Mouse (Mus musculus) limb, embryonic 12.5 days (tissue): ENCODE results near the gene Entpd7. TPM values are rescaled to one million over a fixed set of nuclear protein-coding genes. Genes with fewer than 3 reads are reported as not detected.

Experiments
- ATAC-seq: fragments of 200-750 bp; cut with Nextera tagmentation; 2 replicates; pipeline ENCODE4 v1.8.0; 2017; ENCODE audit warnings: low read depth, moderate TSS enrichment; ENCODE audit not compliant: insufficient number of reproducible peaks, insufficient read depth, low FRiP score, low TSS enrichment
- H3K27ac ChIP-seq: fragments of 300-500 bp; sonication (generic); 2 replicates; pipeline ENCODE4 v1.5.1; 2016; ENCODE audit warnings: mild to moderate bottlenecking, moderate library complexity
- H3K27me3 ChIP-seq: fragments of 300-500 bp; sonication (generic); 2 replicates; pipeline ENCODE4 v1.6.1; 2016; ENCODE audit warnings: mild to moderate bottlenecking, moderate library complexity
- H3K36me3 ChIP-seq: fragments of 300-500 bp; sonication (generic); 2 replicates; pipeline ENCODE4 v1.6.1; 2016; ENCODE audit warnings: mild to moderate bottlenecking, moderate library complexity
- H3K4me1 ChIP-seq: fragments of 300-500 bp; sonication (generic); replicated peaks from 2 replicates; pipeline ENCODE4 v1.6.1; 2016
- H3K4me2 ChIP-seq: fragments of 300-500 bp; sonication (generic); 2 replicates; pipeline ENCODE4 v1.6.1; 2016; ENCODE audit warnings: mild to moderate bottlenecking, moderate library complexity
- H3K4me3 ChIP-seq: fragments of 300-500 bp; sonication (generic); replicated peaks from 2 replicates; pipeline ENCODE4 v1.5.1; 2016; ENCODE audit warnings: mild to moderate bottlenecking
- H3K9ac ChIP-seq: fragments of 300-500 bp; sonication (generic); replicated peaks from 2 replicates; pipeline ENCODE4 v1.6.1; 2016; ENCODE audit warnings: mild to moderate bottlenecking, moderate library complexity
- H3K9me3 ChIP-seq: fragments of 300-500 bp; sonication (generic); 2 replicates; pipeline ENCODE4 v1.6.1; 2016; ENCODE audit warnings: mild to moderate bottlenecking, moderate library complexity
- whole genome bisulfite sequencing: fragments of 180-500 bp; shearing (Covaris S2); methylation state at CpG from one replicate; pipeline ENCODE4 v1.1.7; 2016; 5-methylcytosine and 5-hydroxymethylcytosine counted together
- polyA plus RNA-seq: library from polyadenylated mRNA; unstranded; fragments of >200 nt; fragmentation: Nextera tagmentation; extraction: Ambion mirVana; gene quantifications from 2 replicates; pipeline ENCODE4 v1.2.1, GENCODE M21; 2016

Gene Entpd7
- 10.5 and 11.6 TPM in 2 replicates for polyA plus RNA-seq

GRCm38 (mm10) chr19:43689419-43690246, at the start of gene Entpd7:
Gene Entpd7 (plus strand): TSS chr19:43689672.
- under 1% methylated on average over 60 of the region's 60 CpGs for WGBS

DNA sequence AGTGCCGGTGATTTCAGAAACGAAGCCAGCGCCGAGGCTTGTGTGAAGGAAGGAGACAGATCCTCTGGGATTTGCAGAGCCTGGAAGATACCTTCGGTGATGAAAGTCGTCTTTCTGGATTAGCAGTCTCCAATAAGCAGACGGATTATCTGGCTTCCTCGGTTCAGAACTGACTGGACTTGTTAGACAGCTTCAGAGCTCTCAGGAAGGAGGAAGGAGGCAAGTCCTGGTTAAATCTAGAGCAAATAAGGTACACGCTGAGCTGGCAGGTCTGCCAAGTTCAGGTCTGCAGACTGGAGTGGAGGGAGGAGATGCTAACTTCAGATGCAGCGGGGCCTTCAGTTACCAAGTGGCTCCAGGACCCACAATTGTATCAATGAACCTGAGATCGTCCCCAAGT, 47.6 kb upstream of the Entpd7 start:
- no peaks in the 10 kb centered on the region for H3K4me1 ChIP-seq
- no peak overlapping the region for H3K4me2 ChIP-seq
- H3K27me3 ChIP-seq: peaks cover 16% of the 10 kb centered on the region
- no peaks in the 10 kb centered on the region for H3K36me3 ChIP-seq
- 73% methylated on average over 11 of the region's 11 CpGs for WGBS
- no peak overlapping the region for H3K4me3 ChIP-seq
- H3K27ac ChIP-seq: no peak overlapping the region
- no peaks in the 10 kb centered on the region for H3K9me3 ChIP-seq
- no peak overlapping the region for H3K9ac ChIP-seq
- no peak for ATAC-seq

More at GRCm38 (mm10) chr19:43689419-43690246, at the start of gene Entpd7:
- Histone ChIP-seq H3K4me2 (peak within 1 kb of the TSS; percentile 84), H3K4me3 (peak within 1 kb of the TSS; percentile 75), H3K27ac (peak within 1 kb of the TSS; percentile 56; the same call in 1 of the 2 replicates), H3K4me1 (peaks cover 14% of the 10 kb centered on the region; the same call in 1 of the 2 replicates), H3K9ac (peak within 1 kb of the TSS; percentile 73), H3K9me3 (no peaks in the 10 kb centered on the region), H3K36me3 (peaks cover 8% of the 10 kb centered on the region), H3K27me3 (0 out of 2 replicates have a peak, but pooled peaks cover 4% of the 10 kb centered on the region)
- peak; percentile 98 for ATAC-seq

DNA sequence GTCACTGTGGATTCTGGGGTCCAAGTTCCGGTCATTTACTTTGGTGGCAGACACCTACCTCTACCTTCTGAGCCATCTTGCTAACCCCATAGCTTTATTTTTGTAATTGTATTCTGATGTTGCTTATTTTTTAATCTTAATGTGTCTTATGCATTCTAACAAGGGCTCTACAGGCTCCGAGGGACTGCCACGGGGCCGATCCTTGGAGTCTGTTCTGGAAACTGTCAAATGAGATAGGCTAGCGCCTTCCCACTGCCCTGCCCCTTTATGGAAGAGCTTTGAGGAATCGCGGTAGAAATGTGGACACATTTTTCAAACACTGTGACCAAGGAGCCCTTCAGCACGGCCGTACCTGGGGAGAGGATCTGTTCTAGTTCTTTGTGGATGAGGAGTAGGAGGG, 46.6 kb upstream of the Entpd7 start:
- Histone ChIP-seq H3K4me3 (no peak overlapping the region), H3K27ac (no peak overlapping the region), H3K4me1 (no peaks in the 10 kb centered on the region), H3K27me3 (peaks cover 16% of the 10 kb centered on the region), H3K36me3 (no peaks in the 10 kb centered on the region), H3K4me2 (no peak overlapping the region), H3K9me3 (no peaks in the 10 kb centered on the region), H3K9ac (no peak overlapping the region)
- 79% methylated on average over 9 of the region's 9 CpGs for WGBS
- ATAC-seq: no peak

GRCm38 (mm10) chr19:43645508-43645907, 44.0 kb upstream of the Entpd7 start:
- no peaks in the 10 kb centered on the region for H3K4me1 ChIP-seq
- peaks cover 14% of the 10 kb centered on the region for H3K27me3 ChIP-seq
- no peak overlapping the region for H3K4me3 ChIP-seq
- WGBS: 88% methylated on average over 9 of the region's 9 CpGs
- no peak overlapping the region for H3K9ac ChIP-seq
- no peak overlapping the region for H3K4me2 ChIP-seq
- H3K36me3 ChIP-seq: no peaks in the 10 kb centered on the region
- no peak for ATAC-seq
- no peaks in the 10 kb centered on the region for H3K9me3 ChIP-seq
- H3K27ac ChIP-seq: no peak overlapping the region

- H3K4me2 ChIP-seq: no peak overlapping the region
- H3K4me3 ChIP-seq: no peak overlapping the region
- no peak overlapping the region for H3K27ac ChIP-seq
- no peaks in the 10 kb centered on the region for H3K4me1 ChIP-seq
- H3K27me3 ChIP-seq: peaks cover 12% of the 10 kb centered on the region
- H3K9me3 ChIP-seq: no peaks in the 10 kb centered on the region
- no peak overlapping the region for H3K9ac ChIP-seq
- WGBS: 56% methylated on average over 7 of the region's 7 CpGs
- ATAC-seq: no peak
- no peaks in the 10 kb centered on the region for H3K36me3 ChIP-seq
These were observed 42.6 kb upstream of the Entpd7 start for GRCm38 (mm10) chr19:43646852-43647251.

DNA sequence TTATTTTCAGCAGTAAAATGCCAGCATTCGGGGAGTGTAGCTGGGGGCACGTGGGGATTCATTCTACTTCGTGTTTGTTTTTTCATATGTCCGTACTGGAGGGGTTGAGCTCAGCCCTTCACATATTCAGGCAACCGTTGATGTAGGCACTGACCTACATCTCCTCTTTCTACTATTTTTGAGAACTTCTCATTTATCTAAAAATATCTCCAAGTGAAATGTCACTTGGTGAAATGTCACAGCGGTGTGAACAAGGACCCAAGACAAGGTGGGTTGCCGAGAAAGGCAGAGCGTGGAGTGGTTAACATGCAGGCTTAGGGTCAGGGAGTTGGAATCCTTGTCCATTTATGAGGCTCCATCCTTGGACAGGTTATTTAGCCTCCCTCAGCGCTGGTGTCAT, 42.2 kb upstream of the Entpd7 start:
- no peak for ATAC-seq
- H3K9me3 ChIP-seq: no peaks in the 10 kb centered on the region
- H3K27me3 ChIP-seq: peaks cover 13% of the 10 kb centered on the region
- H3K4me2 ChIP-seq: no peak overlapping the region
- H3K4me1 ChIP-seq: no peaks in the 10 kb centered on the region
- H3K36me3 ChIP-seq: no peaks in the 10 kb centered on the region
- 90% methylated on average over 9 of the region's 9 CpGs for WGBS
- H3K4me3 ChIP-seq: no peak overlapping the region
- no peak overlapping the region for H3K9ac ChIP-seq
- H3K27ac ChIP-seq: no peak overlapping the region

DNA sequence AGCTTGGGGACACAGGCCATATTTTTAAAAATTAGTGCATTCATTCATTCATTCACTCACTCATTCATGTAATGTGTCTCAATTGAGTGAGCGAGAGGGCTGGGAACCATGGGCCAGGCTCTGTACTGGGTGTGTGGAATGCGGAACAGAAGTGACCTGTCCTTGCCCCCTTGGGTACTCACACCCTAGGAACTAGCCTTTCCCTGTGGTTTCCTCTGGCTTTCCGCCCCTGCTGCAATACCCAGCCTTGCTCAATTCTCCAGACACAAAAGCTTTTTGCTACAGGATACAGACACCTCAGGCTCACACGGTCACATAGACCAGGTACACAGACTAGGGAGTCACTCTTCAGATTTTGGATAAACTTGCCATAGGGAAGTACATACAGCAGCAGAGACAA, 41.1 kb upstream of the Entpd7 start:
- Histone ChIP-seq H3K36me3 (no peaks in the 10 kb centered on the region), H3K4me3 (no peak overlapping the region), H3K9ac (no peak overlapping the region), H3K27ac (no peak overlapping the region), H3K9me3 (no peaks in the 10 kb centered on the region), H3K27me3 (peaks cover 20% of the 10 kb centered on the region), H3K4me1 (peaks cover 7% of the 10 kb centered on the region), H3K4me2 (no peak overlapping the region)
- no peak for ATAC-seq
- WGBS: 91% methylated on average over 4 of the region's 4 CpGs

GRCm38 (mm10) chr19:43651241-43651785, 38.2 kb upstream of the Entpd7 start:
- H3K4me3 ChIP-seq: no peak overlapping the region
- 39% methylated on average over 8 of the region's 8 CpGs for WGBS
- H3K27ac ChIP-seq: no peak overlapping the region
- ATAC-seq: no peak
- peaks cover 14% of the 10 kb centered on the region for H3K4me1 ChIP-seq
- no peaks in the 10 kb centered on the region for H3K9me3 ChIP-seq
- H3K27me3 ChIP-seq: peaks cover 37% of the 10 kb centered on the region
- no peak overlapping the region for H3K9ac ChIP-seq
- no peak overlapping the region for H3K4me2 ChIP-seq
- no peaks in the 10 kb centered on the region for H3K36me3 ChIP-seq

DNA sequence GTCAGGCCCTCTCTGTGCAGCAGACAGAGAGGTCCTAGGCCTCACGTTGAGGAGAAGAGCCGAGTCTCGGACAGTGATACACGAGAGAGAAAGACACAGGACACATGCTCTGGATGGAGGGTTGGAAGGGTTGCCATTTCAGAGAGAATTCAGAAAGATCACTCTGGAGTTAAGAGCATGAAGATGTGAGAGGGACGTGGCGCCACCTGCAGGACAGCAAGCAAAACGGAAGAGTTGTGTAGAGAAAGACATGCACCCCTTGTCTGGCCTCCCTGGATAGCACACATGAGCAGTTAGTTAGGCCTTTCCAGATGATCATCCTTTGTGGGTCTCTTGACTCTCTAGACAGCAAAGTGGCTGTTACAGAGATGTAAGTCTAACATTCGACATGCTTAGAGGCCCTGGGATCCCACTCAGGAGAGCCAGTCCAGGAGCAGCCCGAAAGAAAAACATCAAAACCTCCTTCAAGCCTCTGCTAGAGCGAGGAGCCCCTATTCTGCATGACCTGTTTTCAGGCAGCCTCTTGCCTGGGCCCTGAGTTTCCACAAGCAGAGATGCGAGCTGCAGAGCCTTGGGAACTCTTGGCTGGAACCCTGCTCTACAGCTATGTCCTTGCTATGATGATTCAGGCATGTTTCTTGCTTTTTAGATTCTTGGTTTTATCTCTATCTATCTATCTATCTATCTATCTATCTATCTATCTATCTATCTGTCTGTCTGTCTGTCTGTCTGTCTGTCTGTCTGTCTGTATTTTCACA, 33.6 kb upstream of the Entpd7 start:
- no peaks in the 10 kb centered on the region for H3K9me3 ChIP-seq
- H3K27ac ChIP-seq: no peak overlapping the region
- H3K4me3 ChIP-seq: no peak overlapping the region
- H3K27me3 ChIP-seq: peaks cover 37% of the 10 kb centered on the region
- peaks cover 14% of the 10 kb centered on the region for H3K4me1 ChIP-seq
- 43% methylated on average over 11 of the region's 11 CpGs for WGBS
- no peak overlapping the region for H3K9ac ChIP-seq
- no peak overlapping the region for H3K4me2 ChIP-seq
- ATAC-seq: no peak
- H3K36me3 ChIP-seq: no peaks in the 10 kb centered on the region

DNA sequence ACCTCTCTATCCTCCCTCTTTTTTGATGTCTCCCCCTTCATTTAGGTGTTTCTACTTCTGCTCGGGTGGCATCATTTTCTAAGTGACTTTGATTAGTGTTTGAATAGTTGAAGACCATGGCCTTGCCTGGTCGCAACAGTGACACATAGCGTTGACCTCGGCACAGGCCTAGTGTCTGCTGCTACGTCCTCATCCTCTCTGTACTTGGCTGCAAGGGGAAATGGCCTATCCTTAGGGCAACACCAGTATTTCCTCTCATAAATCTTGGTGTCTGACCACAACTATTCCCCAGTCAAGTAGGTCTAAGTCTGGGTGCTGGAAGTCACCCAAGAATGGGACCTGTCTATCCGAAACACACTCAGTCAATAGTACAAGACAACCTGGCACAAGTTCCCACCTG, 29.8 kb upstream of the Entpd7 start:
- Histone ChIP-seq H3K4me1 (peaks cover 5% of the 10 kb centered on the region), H3K4me3 (no peak overlapping the region), H3K4me2 (no peak overlapping the region), H3K27ac (no peak overlapping the region), H3K9ac (no peak overlapping the region), H3K9me3 (no peaks in the 10 kb centered on the region), H3K27me3 (peaks cover 11% of the 10 kb centered on the region), H3K36me3 (peaks cover 18% of the 10 kb centered on the region)
- no peak for ATAC-seq
- WGBS: 69% methylated on average over 6 of the region's 6 CpGs

GRCm38 (mm10) chr19:43660774-43661173, 28.7 kb upstream of the Entpd7 start:
- Histone ChIP-seq H3K36me3 (peaks cover 18% of the 10 kb centered on the region), H3K9ac (no peak overlapping the region), H3K27ac (no peak overlapping the region), H3K4me2 (no peak overlapping the region), H3K4me1 (peaks cover 5% of the 10 kb centered on the region), H3K4me3 (no peak overlapping the region), H3K9me3 (no peaks in the 10 kb centered on the region), H3K27me3 (peaks cover 3% of the 10 kb centered on the region; the same call in 1 of the 2 replicates)
- ATAC-seq: no peak
- WGBS: 83% methylated on average over 9 of the region's 9 CpGs
